Mouse (Mus musculus) testis, adult 2 months (tissue): ENCODE results near the gene Atp6v1e2.

ENCODE experiments used
- CTCF ChIP-seq: fragments of 200-500 bp; IDR thresholded peaks from 2 replicates; pipeline ENCODE4 v1.5.1; 2012; ENCODE audit warnings: low read depth, mild to moderate bottlenecking, inconsistent platforms, low read length, moderate library complexity; ENCODE audit not compliant: control insufficient read depth, insufficient read depth, insufficient replicate concordance
- POLR2A ChIP-seq: fragments of 200-500 bp; IDR thresholded peaks from 2 replicates; pipeline ENCODE4 v1.6.1; 2012; ENCODE audit warnings: low read depth, mild to moderate bottlenecking, inconsistent platforms, low read length, moderate library complexity; ENCODE audit not compliant: control insufficient read depth

- TF ChIP-seq CTCF = no peak
- no peak for TF ChIP-seq POLR2A
Measured at GRCm38 (mm10) chr17:86976387-86976786, 28.7 kb upstream of the Atp6v1e2 start.
